Mouse (Mus musculus): ENCODE results near the gene Znhit6.

Znhit6 gene

GRCm38 (mm10) chr3:145602410-145603206, 26.6 kb downstream of the Znhit6 start:
- intact Hi-C loops (cut with DNase I): no loop called here

GRCm38 (mm10) chr3:145605437-145606123, 29.6 kb downstream of the Znhit6 start:
- intact Hi-C loops (cut with DNase I): no loop called here

- intact Hi-C loops (cut with DNase I): no loop called here
Measured at GRCm38 (mm10) chr3:145608320-145608719, 32.3 kb downstream of the Znhit6 start.

- intact Hi-C loops (cut with DNase I): no loop called here
Measured at GRCm38 (mm10) chr3:145612662-145613061, 36.7 kb downstream of the Znhit6 start.

- intact Hi-C loops (cut with DNase I): no loop called here
Measured at GRCm38 (mm10) chr3:145613234-145613633, 37.2 kb downstream of the Znhit6 start.

GRCm38 (mm10) chr3:145614362-145615115, 38.5 kb downstream of the Znhit6 start:
- intact Hi-C loops (cut with DNase I): no loop called here

GRCm38 (mm10) chr3:145618299-145618698, 42.3 kb downstream of the Znhit6 start:
- intact Hi-C loops (cut with DNase I): no loop called here

- intact Hi-C loops (cut with DNase I): no loop called here
Measured at GRCm38 (mm10) chr3:145619621-145620365, 43.8 kb downstream of the Znhit6 start.

GRCm38 (mm10) chr3:145621209-145621608, 45.2 kb downstream of the Znhit6 start:
- intact Hi-C loops (cut with DNase I): no loop called here

GRCm38 (mm10) chr3:145623047-145623446, 47.0 kb downstream of the Znhit6 start:
- intact Hi-C loops (cut with DNase I): no loop called here

GRCm38 (mm10) chr3:145624786-145625185, 48.8 kb downstream of the Znhit6 start:
- intact Hi-C loops (cut with DNase I): no loop called here

GRCm38 (mm10) chr3:145625546-145625945, 49.5 kb downstream of the Znhit6 start:
- intact Hi-C loops (cut with DNase I): no loop called here

- intact Hi-C loops (cut with DNase I): no loop called here
Measured at GRCm38 (mm10) chr3:145626063-145626462, 50.1 kb downstream of the Znhit6 start.

GRCm38 (mm10) chr3:145627830-145628229, 51.8 kb downstream of the Znhit6 start:
- intact Hi-C loops (cut with DNase I): no loop called here

- intact Hi-C loops (cut with DNase I): no loop called here
Measured at GRCm38 (mm10) chr3:145628643-145629042, 52.6 kb downstream of the Znhit6 start.

- intact Hi-C loops (cut with DNase I): no loop called here
Measured at GRCm38 (mm10) chr3:145632888-145633287, 56.9 kb downstream of the Znhit6 start.

- intact Hi-C loops (cut with DNase I): no loop called here
Measured at GRCm38 (mm10) chr3:145634002-145634710, 58.2 kb downstream of the Znhit6 start.

- intact Hi-C loops (cut with DNase I): no loop called here
Measured at GRCm38 (mm10) chr3:145640170-145640569, 64.2 kb downstream of the Znhit6 start.

- intact Hi-C loops (cut with DNase I): no loop called here
Measured at GRCm38 (mm10) chr3:145640583-145640982, 64.6 kb downstream of the Znhit6 start.

GRCm38 (mm10) chr3:145641036-145641685, 65.2 kb downstream of the Znhit6 start:
- intact Hi-C loops (cut with DNase I): no loop called here

All from adrenal gland (tissue).